Mouse (Mus musculus): ENCODE results near the gene Ccin.

GRCm38 (mm10) chr4:43983181-43983580, at the start of gene Ccin:
- no peak for TF ChIP-seq POLR2A (IDR thresholded peaks at IDR 0.05; ENCODE audit: borderline replicate concordance, extremely low read depth, insufficient read depth, insufficient read length, poor library complexity, severe bottlenecking)
- TF ChIP-seq CTCF (IDR thresholded peaks at IDR 0.05; ENCODE audit: borderline replicate concordance, extremely low read depth, insufficient read depth, insufficient read length): no peak

Measured in brain, embryonic 14.5 days (tissue).